9 mouse cellular contexts compared by ENCODE assay signal in genomic region chr10:121498481-121498904, GRCm38 (mm10). TPM values are rescaled to one million over a fixed set of nuclear protein-coding genes. Genes with fewer than 3 reads are reported as not detected.
DNase-seq lines count a peak whose midpoint lies in the region; ATAC-seq and TF ChIP-seq lines count a peak whose summit lies in the region.
"Had no signal": no experiment of that assay in that cellular context is flagged by ENCODE, and none has a peak within 500 bp of the region (broad histone marks: within the 10 kb centered on the region; RNA-seq: fewer than 3 reads in every experiment).

No protein-coding gene starts in this region.

- H3K4me3 ChIP-seq in hindbrain, embryonic 13.5 days = no peak overlapping the region
- no peak overlapping the region for H3K4me3 ChIP-seq in hindbrain, embryonic 16.5 days (ENCODE audit: low read length)
- H3K4me3 ChIP-seq in heart, embryonic 10.5 days = no peak overlapping the region
- H3K4me3 ChIP-seq in left cerebral cortex, adult 2 months = no peak overlapping the region
- H3K4me3 ChIP-seq: hindbrain, embryonic 15.5 days had no signal

- H3K36me3 ChIP-seq in hindbrain, embryonic 13.5 days = no peaks in the 10 kb centered on the region
- H3K36me3 ChIP-seq in hindbrain, embryonic 16.5 days (ENCODE audit: control insufficient read depth, insufficient read depth, low read length) = no peaks in the 10 kb centered on the region
- H3K36me3 ChIP-seq in heart, embryonic 10.5 days = no peaks in the 10 kb centered on the region
- H3K36me3 ChIP-seq: hindbrain, embryonic 15.5 days had no signal

- no peaks in the 10 kb centered on the region; the same call in 1 of the 2 replicates for H3K4me1 ChIP-seq in hindbrain, embryonic 13.5 days (replicated peaks)
- no peaks in the 10 kb centered on the region for H3K4me1 ChIP-seq in hindbrain, embryonic 16.5 days (ENCODE audit: control insufficient read depth, insufficient read depth, low read depth, low read length)
- peaks cover 16% of the 10 kb centered on the region for H3K4me1 ChIP-seq in heart, embryonic 10.5 days
- H3K4me1 ChIP-seq: hindbrain, embryonic 15.5 days had no signal

- no peak for TF ChIP-seq CTCF in left cerebral cortex, adult 2 months (IDR thresholded peaks at IDR 0.05)

- no peaks in the 10 kb centered on the region for H3K27me3 ChIP-seq in hindbrain, embryonic 13.5 days
- no peaks in the 10 kb centered on the region for H3K27me3 ChIP-seq in hindbrain, embryonic 16.5 days (replicated peaks; ENCODE audit: control insufficient read depth, insufficient read depth, low read length)
- no peaks in the 10 kb centered on the region for H3K27me3 ChIP-seq in heart, embryonic 10.5 days (ENCODE audit: insufficient read depth, poor library complexity, severe bottlenecking)
- H3K27me3 ChIP-seq: hindbrain, embryonic 15.5 days had no signal

- intact Hi-C loops in left cerebral cortex, adult 2 months (cut with DNase I) = no loop called here

- H3K4me2 ChIP-seq in hindbrain, embryonic 13.5 days = no peak overlapping the region
- no peak overlapping the region for H3K4me2 ChIP-seq in hindbrain, embryonic 16.5 days (ENCODE audit: low read length)
- H3K4me2 ChIP-seq: hindbrain, embryonic 15.5 days had no signal

- DNase-seq in heart, embryonic 10.5 days (ENCODE audit: low spot score) = no peak
- peak; percentile 51 to 71 for DNase-seq in kidney, postnatal 4 days
- no peak for DNase-seq in layer of hippocampus, adult 9-10 months (ENCODE audit: low spot score)
- no peak for DNase-seq in left cerebral cortex, adult 2 months (ENCODE audit: extremely low spot score in 1 of 2, low spot score in 2 of 2)
- DNase-seq in ovary, postnatal 10 days (ENCODE audit: low spot score) = no peak

- no peak for ATAC-seq in hindbrain, embryonic 13.5 days (ENCODE audit: low FRiP score)
- ATAC-seq in hindbrain, embryonic 16.5 days = no peak
- ATAC-seq in monocyte, adult 5-6 weeks (replicated peaks; ENCODE audit: insufficient number of reproducible peaks, low FRiP score, low TSS enrichment, poor library complexity, severe bottlenecking) = peak; percentile 33

- no peak overlapping the region for H3K9ac ChIP-seq in hindbrain, embryonic 13.5 days
- no peak overlapping the region for H3K9ac ChIP-seq in hindbrain, embryonic 16.5 days (ENCODE audit: low read depth, low read length)
- H3K9ac ChIP-seq: hindbrain, embryonic 15.5 days had no signal

- 76% methylated on average over 8 of the region's 8 CpGs for WGBS in hindbrain, embryonic 13.5 days
- WGBS in hindbrain, embryonic 16.5 days = 71% methylated on average over 8 of the region's 8 CpGs
- WGBS in heart, embryonic 10.5 days = 61% methylated on average over 8 of the region's 8 CpGs

- H3K27ac ChIP-seq in hindbrain, embryonic 13.5 days = 0 out of 2 replicates have a peak overlapping the region, but pooled peaks have one; percentile 30
- H3K27ac ChIP-seq in hindbrain, embryonic 16.5 days (ENCODE audit: low read depth, low read length) = no peak overlapping the region
- peak overlapping the region; percentile 68 for H3K27ac ChIP-seq in heart, embryonic 10.5 days
- H3K27ac ChIP-seq in left cerebral cortex, adult 2 months = no peak overlapping the region
- H3K27ac ChIP-seq: hindbrain, embryonic 15.5 days had no signal

- no peaks in the 10 kb centered on the region for H3K9me3 ChIP-seq in hindbrain, embryonic 13.5 days
- H3K9me3 ChIP-seq in hindbrain, embryonic 16.5 days (ENCODE audit: control insufficient read depth, low read length) = no peaks in the 10 kb centered on the region
- H3K9me3 ChIP-seq in heart, embryonic 10.5 days = no peaks in the 10 kb centered on the region
- H3K9me3 ChIP-seq: hindbrain, embryonic 15.5 days had no signal

RNA-seq across cellular contexts. Expression of gene Rassf3, which starts 22.3 kb away (rescaled TPM):
- 5.2 and 5.3 TPM in 2 replicates for polyA plus RNA-seq in hindbrain, embryonic 13.5 days (2015; fragmentation: Nextera tagmentation; extraction: Ambion mirVana)
- 5.3 and 6.0 TPM in 2 replicates for polyA plus RNA-seq in hindbrain, embryonic 16.5 days (2015; fragmentation: Nextera tagmentation; extraction: Ambion mirVana)
- 19.6 and 21.1 TPM in 2 replicates for polyA plus RNA-seq in heart, embryonic 10.5 days (2016; fragmentation: Nextera tagmentation; extraction: Ambion mirVana)
- 80.1 to 98.6 TPM (median 93.0 TPM) in 3 replicates for total RNA-seq in monocyte, adult 5-6 weeks (2017)
- 10 to 100 TPM; 39.4 to 40.1 TPM for total RNA-seq in left cerebral cortex, adult 2 months (2021)

Comparison
In these comparisons a context has a peak if more than half of its experiments do, and no peak if none do; other contexts are left out.
1. H3K27ac ChIP-seq: peak in hindbrain, embryonic 13.5 days (single experiment) and heart, embryonic 10.5 days (single experiment); none in hindbrain, embryonic 16.5 days (single experiment) and left cerebral cortex, adult 2 months (single experiment).
2. DNase-seq: peak in kidney, postnatal 4 days (2 of 2); none in heart, embryonic 10.5 days (single experiment), layer of hippocampus, adult 9-10 months (single experiment), left cerebral cortex, adult 2 months (0 of 2) and ovary, postnatal 10 days (single experiment).